Mouse (Mus musculus) kidney, embryonic 15.5 days (tissue): ENCODE measurements around the gene Ncan. TPM values are rescaled to one million over a fixed set of nuclear protein-coding genes. Genes with fewer than 3 reads are reported as not detected.

Experiments
- ATAC-seq: fragments of 200-750 bp; cut with Nextera tagmentation; replicated peaks from 2 replicates; pipeline ENCODE4 v1.8.0; 2017; ENCODE audit warnings: moderate TSS enrichment; ENCODE audit not compliant: low FRiP score
- H3K27ac ChIP-seq: fragments of 300-500 bp; sonication (generic); 2 replicates; pipeline ENCODE4 v1.5.1; 2015; ENCODE audit warnings: mild to moderate bottlenecking, inconsistent platforms
- H3K27me3 ChIP-seq: fragments of 300-500 bp; sonication (generic); 2 replicates; pipeline ENCODE4 v1.6.1; 2015; ENCODE audit warnings: inconsistent platforms
- H3K36me3 ChIP-seq: fragments of 300-500 bp; sonication (generic); 2 replicates; pipeline ENCODE4 v1.6.1; 2015; ENCODE audit warnings: inconsistent platforms
- H3K4me1 ChIP-seq: fragments of 300-500 bp; sonication (generic); 2 replicates; pipeline ENCODE4 v1.6.1; 2015; ENCODE audit warnings: inconsistent platforms
- H3K4me2 ChIP-seq: fragments of 300-500 bp; sonication (generic); 2 replicates; pipeline ENCODE4 v1.6.1; 2015; ENCODE audit warnings: moderate library complexity, mild to moderate bottlenecking, inconsistent platforms
- H3K4me3 ChIP-seq: fragments of 300-500 bp; sonication (generic); replicated peaks from 2 replicates; pipeline ENCODE4 v1.5.1; 2015; ENCODE audit warnings: mild to moderate bottlenecking, inconsistent platforms
- H3K9ac ChIP-seq: fragments of 300-500 bp; sonication (generic); 2 replicates; pipeline ENCODE4 v1.6.1; 2015; ENCODE audit warnings: mild to moderate bottlenecking, inconsistent platforms
- H3K9me3 ChIP-seq: fragments of 300-500 bp; sonication (generic); replicated peaks from 2 replicates; pipeline ENCODE4 v1.6.1; 2016; ENCODE audit warnings: inconsistent platforms
- WGBS: fragments of 180-500 bp; shearing (Covaris S2); methylation state at CpG from one replicate; pipeline ENCODE4 v1.1.7; 2015; ENCODE audit warnings: mixed read lengths; 5-methylcytosine and 5-hydroxymethylcytosine counted together
- polyA plus RNA-seq: library from polyadenylated mRNA; unstranded; fragments of >200 nt; fragmentation: Nextera tagmentation; extraction: Ambion mirVana; gene quantifications from 2 replicates; pipeline ENCODE4 v1.2.1, GENCODE M21; 2015

Gene Ncan
- polyA plus RNA-seq, 1 experiment from 2014 or later: 0.64 TPM

- H3K9me3 ChIP-seq: no peaks in the 10 kb centered on the region
- peaks cover 59% of the 10 kb centered on the region for H3K36me3 ChIP-seq
- ATAC-seq: no peak
- H3K9ac ChIP-seq: peak overlapping the region; percentile 59
- peaks cover 21% of the 10 kb centered on the region for H3K4me1 ChIP-seq
- H3K4me3 ChIP-seq: peak overlapping the region; percentile 76
- H3K4me2 ChIP-seq: peak overlapping the region; percentile 73
- H3K27ac ChIP-seq: peak overlapping the region; percentile 85
- H3K27me3 ChIP-seq: no peaks in the 10 kb centered on the region
- 12% methylated on average over 9 of the region's 9 CpGs for WGBS
These were observed 19.3 kb upstream of the Ncan start for GRCm38 (mm10) chr8:70139981-70140380.

- no peaks in the 10 kb centered on the region for H3K27me3 ChIP-seq
- ATAC-seq: peak; percentile 98
- H3K36me3 ChIP-seq: peaks cover 59% of the 10 kb centered on the region
- peak within 1 kb of the TSS; percentile 59 for H3K9ac ChIP-seq
- peaks cover 21% of the 10 kb centered on the region for H3K4me1 ChIP-seq
- H3K9me3 ChIP-seq: no peaks in the 10 kb centered on the region
- under 1% methylated on average over 46 of the region's 46 CpGs for WGBS
- peak within 1 kb of the TSS; percentile 76 for H3K4me3 ChIP-seq
- peak within 1 kb of the TSS; percentile 73 for H3K4me2 ChIP-seq
- H3K27ac ChIP-seq: peak within 1 kb of the TSS; percentile 85
These were observed 18.6 kb upstream of the Ncan start, which contains the start of the genes Rfxank, Borcs8 and Mef2b for GRCm38 (mm10) chr8:70139026-70139857. TSS of gene Rfxank (minus strand) at chr8:70139154. TSS of gene Borcs8 (plus strand) at chr8:70139499. TSS of gene Mef2b (plus strand) at chr8:70139711.

GRCm38 (mm10) chr8:70137890-70138289 is 17.2 kb upstream of the Ncan start:
- Histone ChIP-seq H3K4me3 (peak overlapping the region; percentile 76), H3K27ac (no peak overlapping the region), H3K9ac (peak overlapping the region; percentile 53; the same call in 1 of the 2 replicates), H3K4me1 (peaks cover 21% of the 10 kb centered on the region), H3K36me3 (peaks cover 60% of the 10 kb centered on the region), H3K9me3 (no peaks in the 10 kb centered on the region), H3K4me2 (peak overlapping the region; percentile 70), H3K27me3 (no peaks in the 10 kb centered on the region)
- no peak for ATAC-seq
- 81% methylated on average over 4 of the region's 4 CpGs for WGBS

GRCm38 (mm10) chr8:70136591-70136990 is 15.9 kb upstream of the Ncan start:
- Histone ChIP-seq H3K36me3 (peaks cover 54% of the 10 kb centered on the region), H3K9ac (no peak overlapping the region), H3K9me3 (no peaks in the 10 kb centered on the region), H3K27me3 (no peaks in the 10 kb centered on the region), H3K27ac (no peak overlapping the region), H3K4me1 (peaks cover 29% of the 10 kb centered on the region), H3K4me3 (no peak overlapping the region), H3K4me2 (no peak overlapping the region)
- no peak for ATAC-seq
- 89% methylated on average over 4 of the region's 4 CpGs for WGBS

- no peak for ATAC-seq
- Histone ChIP-seq H3K27me3 (no peaks in the 10 kb centered on the region), H3K9me3 (no peaks in the 10 kb centered on the region), H3K27ac (no peak overlapping the region), H3K4me1 (peaks cover 24% of the 10 kb centered on the region), H3K9ac (no peak overlapping the region), H3K36me3 (peaks cover 54% of the 10 kb centered on the region), H3K4me3 (no peak overlapping the region), H3K4me2 (no peak overlapping the region)
- 92% methylated on average over 9 of the region's 9 CpGs for WGBS
These were observed 14.3 kb upstream of the Ncan start for GRCm38 (mm10) chr8:70134931-70135330.

GRCm38 (mm10) chr8:70134086-70134485 is 13.4 kb upstream of the Ncan start:
- peaks cover 54% of the 10 kb centered on the region for H3K36me3 ChIP-seq
- WGBS: 91% methylated on average over 5 of the region's 5 CpGs
- H3K4me2 ChIP-seq: no peak overlapping the region
- no peak for ATAC-seq
- H3K27ac ChIP-seq: no peak overlapping the region
- H3K27me3 ChIP-seq: no peaks in the 10 kb centered on the region
- H3K4me3 ChIP-seq: no peak overlapping the region
- no peaks in the 10 kb centered on the region for H3K9me3 ChIP-seq
- H3K4me1 ChIP-seq: peaks cover 32% of the 10 kb centered on the region
- no peak overlapping the region for H3K9ac ChIP-seq

GRCm38 (mm10) chr8:70131166-70131883 is 10.7 kb upstream of the Ncan start, which contains the start of gene Nr2c2ap:
TSS of gene Nr2c2ap (plus strand) at chr8:70131333.
- peak within 1 kb of the TSS; percentile 45 for H3K27ac ChIP-seq
- peak within 1 kb of the TSS; percentile 90 for H3K4me2 ChIP-seq
- H3K9ac ChIP-seq: peak within 1 kb of the TSS; percentile 78
- peaks cover 22% of the 10 kb centered on the region for H3K4me1 ChIP-seq
- no peaks in the 10 kb centered on the region for H3K9me3 ChIP-seq
- 1% methylated on average over 37 of the region's 37 CpGs for WGBS
- peaks cover 41% of the 10 kb centered on the region for H3K36me3 ChIP-seq
- peak within 1 kb of the TSS; percentile 89 for H3K4me3 ChIP-seq
- ATAC-seq: peak; percentile 78
- H3K27me3 ChIP-seq: no peaks in the 10 kb centered on the region

GRCm38 (mm10) chr8:70130066-70130465 is 9.4 kb upstream of the Ncan start:
- Histone ChIP-seq H3K27me3 (peaks cover 6% of the 10 kb centered on the region), H3K9ac (no peak overlapping the region), H3K4me3 (no peak overlapping the region), H3K4me1 (peaks cover 22% of the 10 kb centered on the region), H3K9me3 (no peaks in the 10 kb centered on the region), H3K4me2 (no peak overlapping the region), H3K27ac (no peak overlapping the region), H3K36me3 (peaks cover 28% of the 10 kb centered on the region)
- ATAC-seq: no peak
- WGBS: 84% methylated on average over 3 of the region's 3 CpGs

- Histone ChIP-seq H3K9ac (no peak overlapping the region), H3K4me3 (no peak overlapping the region), H3K27me3 (peaks cover 9% of the 10 kb centered on the region), H3K4me1 (peaks cover 22% of the 10 kb centered on the region), H3K27ac (no peak overlapping the region), H3K9me3 (no peaks in the 10 kb centered on the region), H3K36me3 (peaks cover 22% of the 10 kb centered on the region), H3K4me2 (no peak overlapping the region)
- ATAC-seq: no peak
- WGBS: 55% methylated on average over 9 of the region's 9 CpGs
These were observed 8.8 kb upstream of the Ncan start for GRCm38 (mm10) chr8:70129309-70129952.

GRCm38 (mm10) chr8:70128435-70128834 is 7.8 kb upstream of the Ncan start:
- peaks cover 14% of the 10 kb centered on the region for H3K27me3 ChIP-seq
- H3K36me3 ChIP-seq: peaks cover 12% of the 10 kb centered on the region
- H3K9ac ChIP-seq: no peak overlapping the region
- peaks cover 22% of the 10 kb centered on the region for H3K4me1 ChIP-seq
- no peak overlapping the region for H3K27ac ChIP-seq
- no peak for ATAC-seq
- H3K4me2 ChIP-seq: no peak overlapping the region
- H3K4me3 ChIP-seq: no peak overlapping the region
- 72% methylated on average over 3 of the region's 3 CpGs for WGBS
- H3K9me3 ChIP-seq: no peaks in the 10 kb centered on the region

- no peak for ATAC-seq
- Histone ChIP-seq H3K9ac (no peak overlapping the region), H3K9me3 (no peaks in the 10 kb centered on the region), H3K4me1 (peaks cover 14% of the 10 kb centered on the region), H3K4me2 (no peak overlapping the region), H3K27me3 (peaks cover 38% of the 10 kb centered on the region), H3K36me3 (no peaks in the 10 kb centered on the region), H3K27ac (no peak overlapping the region), H3K4me3 (no peak overlapping the region)
- 62% methylated on average over 8 of the region's 8 CpGs for WGBS
These were observed 4.3 kb upstream of the Ncan start for GRCm38 (mm10) chr8:70124992-70125391.

- Histone ChIP-seq H3K4me1 (peaks cover 7% of the 10 kb centered on the region), H3K9ac (no peak overlapping the region), H3K9me3 (no peaks in the 10 kb centered on the region), H3K4me2 (no peak overlapping the region), H3K27me3 (peaks cover 60% of the 10 kb centered on the region), H3K36me3 (no peaks in the 10 kb centered on the region), H3K4me3 (no peak overlapping the region), H3K27ac (no peak overlapping the region)
- WGBS: 52% methylated on average over 2 of the region's 2 CpGs
- no peak for ATAC-seq
These were observed 2.2 kb upstream of the Ncan start for GRCm38 (mm10) chr8:70122863-70123262.
